Mouse (Mus musculus): ENCODE measurements around the gene Gm17402. TPM values are rescaled to one million over a fixed set of nuclear protein-coding genes. Genes with fewer than 3 reads are reported as not detected.

Gm17402 gene
- total and polyA plus RNA-seq, 3 experiments: not detected

DNA sequence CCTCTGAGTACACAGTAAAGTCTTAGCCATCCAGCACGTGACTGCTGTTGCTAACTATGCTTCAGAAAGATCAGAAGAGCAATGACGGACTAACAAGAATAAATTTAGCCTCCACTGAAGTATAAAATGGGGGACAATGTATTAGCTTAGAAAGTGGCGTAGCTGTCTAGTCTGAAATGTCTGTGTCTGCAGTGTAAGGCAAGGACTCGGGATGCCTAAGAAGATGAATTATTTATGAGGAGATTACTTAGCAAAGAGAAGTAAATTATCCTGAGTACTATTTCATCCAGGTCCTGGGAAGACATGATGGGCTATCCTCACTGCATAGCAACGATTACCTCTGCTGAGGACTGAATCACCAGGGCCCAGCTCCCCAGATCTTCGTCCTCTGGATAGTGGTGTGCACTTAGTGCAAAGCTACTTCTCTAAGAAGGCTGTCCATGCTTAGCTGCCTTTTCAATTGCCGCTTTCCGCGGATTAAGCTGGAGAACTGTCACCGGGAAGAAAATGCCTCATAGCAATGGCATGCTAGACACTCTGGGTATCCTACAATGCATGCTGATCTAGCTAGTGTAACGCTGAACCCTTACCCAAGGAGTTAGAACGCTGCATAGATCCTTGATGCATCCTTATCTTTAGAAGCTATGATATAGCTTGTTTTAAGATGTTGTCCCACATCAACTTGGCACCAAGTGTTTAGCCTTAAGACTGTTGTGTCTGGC lies 23.4 kb downstream of the Gm17402 start:
- Histone ChIP-seq H3K27ac (ENCODE audit: insufficient read depth, low read depth) (no peak overlapping the region), H3K4me3 (replicated peaks in 1 of 3; ENCODE audit: low read depth in 2 of 3, low read length in 2 of 3, poor library complexity in 1 of 3) (no peak overlapping the region), H3K4me1 (ENCODE audit: control insufficient read depth in 1 of 2, insufficient read depth in 2 of 2) (no peaks in the 10 kb centered on the region), H3K79me2 (replicated peaks; ENCODE audit: control insufficient read depth, extremely low read depth, insufficient read depth, poor library complexity, severe bottlenecking) (no peaks in the 10 kb centered on the region), H3K36me3 (replicated peaks in 1 of 2; ENCODE audit: control insufficient read depth in 1 of 2, insufficient read depth in 1 of 2, low read length in 1 of 2) (peaks cover 3 to 17% of the 10 kb centered on the region in 2 experiments), H3K4me2 (ENCODE audit: insufficient read depth, low read depth, poor library complexity, severe bottlenecking) (no peak overlapping the region), H3K9me3 (replicated peaks; ENCODE audit: low read length) (no peaks in the 10 kb centered on the region), H3K9ac (ENCODE audit: insufficient read depth, low read depth) (no peak overlapping the region), H3K27me3 (replicated peaks) (no peaks in the 10 kb centered on the region)
- TF ChIP-seq HCFC1 (IDR thresholded peaks at IDR 0.05; ENCODE audit: low read depth, low read length) (no peak), MYC (IDR thresholded peaks at IDR 0.05; ENCODE audit: low read depth, low read length) (no peak), EP300 (IDR thresholded peaks at IDR 0.05; ENCODE audit: low read length) (no peak), JUN (IDR thresholded peaks at IDR 0.05; ENCODE audit: insufficient read depth, low read depth, low read length) (no peak), ETS1 (conservative IDR thresholded peaks at IDR 0.05; ENCODE audit: low read depth, low read length) (no peak), GABPA (IDR thresholded peaks at IDR 0.05; ENCODE audit: insufficient replicate concordance, low read depth, low read length) (no peak), MAZ (IDR thresholded peaks at IDR 0.05; ENCODE audit: low read depth, low read length) (no peak), SMC3 (IDR thresholded peaks at IDR 0.05; ENCODE audit: low read depth, low read length) (no peak), ZMIZ1 (IDR thresholded peaks at IDR 0.05; ENCODE audit: low read depth, low read length) (no peak), CTCF (conservative IDR thresholded peaks at IDR 0.05 in 1 of 2, IDR thresholded peaks at IDR 0.05 in 1 of 2; ENCODE audit: low read depth in 2 of 2, low read length in 2 of 2) (no peak), PAX5 (IDR thresholded peaks at IDR 0.05; ENCODE audit: low read length) (no peak), POLR2A (IDR thresholded peaks at IDR 0.05; ENCODE audit: low read depth, low read length) (no peak), UBTF (IDR thresholded peaks at IDR 0.05; ENCODE audit: low read depth, low read length) (no peak), JUND (conservative IDR thresholded peaks at IDR 0.05; ENCODE audit: low read depth, low read length) (no peak)
- dilution Hi-C loops (cut with MboI; ENCODE audit: extremely low pct_ligation_motif_present, extremely low pct_unique_long_range_greater_than_20kb, low sequenced_read_pairs) (no loop called here), in situ Hi-C loops (cut with MboI; ENCODE audit: low pct_ligation_motif_present, low pct_unique_long_range_greater_than_20kb, low sequenced_read_pairs) (loop anchor here (5.0 kb wide), 1 partner anchor 211 kb away; no protein-coding TSS in a partner anchor)
- no peak for DNase-seq (ENCODE audit: extremely low read depth)

DNA sequence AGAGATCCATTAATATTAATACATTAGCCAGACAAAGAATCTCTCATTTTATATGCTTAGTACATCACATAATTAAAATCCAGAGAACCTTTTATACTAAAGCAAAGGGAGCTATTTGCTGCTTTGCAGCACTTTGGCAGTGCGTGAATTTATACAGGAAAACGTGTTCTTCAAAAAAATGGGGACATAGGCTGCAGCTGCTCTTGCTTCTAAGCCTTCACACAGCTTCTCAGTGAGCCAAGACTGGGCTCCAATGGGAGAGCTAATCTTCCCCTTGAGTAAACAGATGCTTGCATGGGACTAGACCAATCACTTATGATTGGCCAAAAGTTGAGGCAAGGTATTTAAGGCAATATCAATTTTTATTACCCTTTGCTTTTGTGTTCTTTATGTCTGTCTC lies 28.3 kb downstream of the Gm17402 start:
- no peak for DNase-seq (ENCODE audit: extremely low read depth)
- H3K36me3 ChIP-seq (replicated peaks in 1 of 2; ENCODE audit: control insufficient read depth in 1 of 2, insufficient read depth in 1 of 2, low read length in 1 of 2): peaks cover 0 to 2% of the 10 kb centered on the region in 2 experiments
- in situ Hi-C loops (cut with MboI; ENCODE audit: low pct_ligation_motif_present, low pct_unique_long_range_greater_than_20kb, low sequenced_read_pairs): loop anchor here (10.0 to 25.0 kb wide), 3 partner anchors 359 to 1012 kb away; partner anchors contain the start of genes Rsrc1 and Shox2

More for the DNA sequence above, 28.3 kb downstream of the Gm17402 start:
- Histone ChIP-seq H3K4me2 (ENCODE audit: insufficient read depth, low read depth, poor library complexity, severe bottlenecking) (no peak overlapping the region), H3K27me3 (replicated peaks) (no peaks in the 10 kb centered on the region), H3K9ac (ENCODE audit: insufficient read depth, low read depth) (no peak overlapping the region), H3K4me3 (replicated peaks in 1 of 3; ENCODE audit: low read depth in 2 of 3, low read length in 2 of 3, poor library complexity in 1 of 3) (no peak overlapping the region), H3K9me3 (replicated peaks; ENCODE audit: low read length) (no peaks in the 10 kb centered on the region), H3K27ac (ENCODE audit: insufficient read depth, low read depth) (no peak overlapping the region), H3K79me2 (replicated peaks; ENCODE audit: control insufficient read depth, extremely low read depth, insufficient read depth, poor library complexity, severe bottlenecking) (no peaks in the 10 kb centered on the region), H3K4me1 (ENCODE audit: control insufficient read depth in 1 of 2, insufficient read depth in 2 of 2) (peaks cover 0 to 18% of the 10 kb centered on the region in 2 experiments; a peak in 2 of 4 replicates)
- TF ChIP-seq ZC3H11A (IDR thresholded peaks at IDR 0.05; ENCODE audit: low read depth, low read length): no peak
- no peak for TF ChIP-seq BHLHE40 (IDR thresholded peaks at IDR 0.05; ENCODE audit: low read depth, low read length)
- no peak for TF ChIP-seq KAT2A (IDR thresholded peaks at IDR 0.05; ENCODE audit: insufficient replicate concordance, low read length)
- no peak for TF ChIP-seq IRF4 (IDR thresholded peaks at IDR 0.05; ENCODE audit: low read depth, low read length)
- TF ChIP-seq UBTF (IDR thresholded peaks at IDR 0.05; ENCODE audit: low read depth, low read length): no peak
- no peak for TF ChIP-seq USF2 (conservative IDR thresholded peaks at IDR 0.05; ENCODE audit: low read depth, low read length)
- TF ChIP-seq NELFE (IDR thresholded peaks at IDR 0.05; ENCODE audit: low read depth, low read length): no peak
- no peak for TF ChIP-seq MAFK (IDR thresholded peaks at IDR 0.05; ENCODE audit: insufficient replicate concordance, low read length)
- no peak for TF ChIP-seq E2F4 (IDR thresholded peaks at IDR 0.05; ENCODE audit: insufficient replicate concordance, low read depth, low read length)
- no peak for TF ChIP-seq EP300 (IDR thresholded peaks at IDR 0.05; ENCODE audit: low read length)
- TF ChIP-seq POLR2AphosphoS2 (IDR thresholded peaks at IDR 0.05; ENCODE audit: low read depth, low read length): no peak
- TF ChIP-seq GABPA (IDR thresholded peaks at IDR 0.05; ENCODE audit: insufficient replicate concordance, low read depth, low read length): no peak
- dilution Hi-C loops (cut with MboI; ENCODE audit: extremely low pct_ligation_motif_present, extremely low pct_unique_long_range_greater_than_20kb, low sequenced_read_pairs): no loop called here
